Mouse (Mus musculus): ENCODE measurements around the gene Creld2.

Gene Creld2

DNA sequence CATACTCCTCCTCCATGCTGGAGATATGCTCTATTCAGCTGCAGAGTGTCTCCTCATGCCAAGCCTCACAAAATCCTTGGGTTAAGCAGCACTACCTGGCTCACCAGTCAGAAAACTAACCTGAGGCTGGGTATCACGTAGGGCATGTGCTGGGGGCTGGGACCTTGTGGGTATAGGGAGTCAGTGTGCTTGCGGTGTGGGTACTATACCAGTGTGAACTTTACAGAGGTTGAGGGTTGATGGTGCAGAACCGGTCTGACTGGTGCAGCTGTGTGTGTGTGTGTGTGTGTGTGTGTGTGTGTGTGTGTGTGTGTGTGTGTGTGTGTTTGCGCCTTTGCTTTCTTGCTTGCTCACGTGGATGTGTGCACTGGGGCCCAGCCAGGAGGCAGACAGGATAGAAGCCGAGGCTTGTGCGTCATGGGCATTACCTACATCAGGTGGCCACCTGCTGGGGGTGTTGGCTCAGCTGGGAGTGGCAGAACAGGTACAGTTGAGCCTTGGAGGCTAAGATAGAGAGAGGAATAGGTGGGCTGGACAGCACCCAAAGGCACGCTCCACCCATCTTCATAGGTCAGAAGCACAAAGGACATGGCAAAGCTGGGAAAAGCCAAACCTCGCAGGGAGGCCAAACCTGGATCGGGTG is 32.2 kb downstream of the Creld2 start:
- 85% methylated on average over 10 of the region's 10 CpGs for WGBS

GRCm38 (mm10) chr15:88853106-88853505 is 33.7 kb downstream of the Creld2 start:
- WGBS: 93% methylated on average over 9 of the region's 9 CpGs

- 52% methylated on average over 6 of the region's 6 CpGs for WGBS
These were observed 34.9 kb downstream of the Creld2 start for GRCm38 (mm10) chr15:88854119-88854968.

DNA sequence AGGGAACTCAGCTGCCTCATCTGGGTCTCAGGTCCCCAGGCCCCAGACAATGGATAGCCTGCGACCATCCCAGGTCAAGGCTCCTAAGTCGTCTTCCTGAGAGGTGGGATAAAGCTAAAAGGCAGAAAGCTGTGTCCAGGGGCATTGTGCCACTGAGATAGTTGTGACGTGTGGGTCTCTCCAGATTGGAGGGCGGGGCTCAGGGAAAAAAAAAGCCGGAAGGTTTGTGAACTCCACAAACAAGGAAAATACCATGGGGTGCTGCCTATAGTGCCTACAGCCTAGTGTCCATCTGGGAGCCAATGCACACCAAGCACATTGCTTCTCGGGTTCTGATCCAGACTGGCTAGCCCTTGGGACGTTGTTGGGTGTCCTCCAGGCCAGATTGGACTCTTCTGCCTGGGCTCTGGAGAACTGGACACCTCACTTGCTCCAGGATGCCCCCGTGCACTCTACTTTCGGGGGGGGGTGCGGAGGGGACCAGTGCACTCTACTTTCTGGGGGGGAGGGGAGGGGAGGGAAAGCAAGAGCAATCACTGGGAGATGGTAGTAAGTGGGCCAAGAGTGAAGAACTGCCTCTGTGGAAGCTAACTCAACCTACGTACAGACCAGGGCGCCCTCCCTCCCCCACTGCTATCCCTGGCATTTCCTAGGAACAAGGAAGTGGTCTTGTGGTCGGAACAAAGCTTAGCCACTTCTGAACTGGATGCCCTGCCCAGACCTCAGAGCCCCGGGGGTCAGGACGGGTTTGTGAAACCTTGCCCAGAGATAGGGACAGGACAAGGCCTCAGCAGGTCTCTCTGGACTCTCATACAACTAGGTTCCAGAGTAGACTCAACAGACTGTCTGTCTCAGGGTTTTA is 35.8 kb downstream of the Creld2 start:
- WGBS: 77% methylated on average over 15 of the region's 15 CpGs

DNA sequence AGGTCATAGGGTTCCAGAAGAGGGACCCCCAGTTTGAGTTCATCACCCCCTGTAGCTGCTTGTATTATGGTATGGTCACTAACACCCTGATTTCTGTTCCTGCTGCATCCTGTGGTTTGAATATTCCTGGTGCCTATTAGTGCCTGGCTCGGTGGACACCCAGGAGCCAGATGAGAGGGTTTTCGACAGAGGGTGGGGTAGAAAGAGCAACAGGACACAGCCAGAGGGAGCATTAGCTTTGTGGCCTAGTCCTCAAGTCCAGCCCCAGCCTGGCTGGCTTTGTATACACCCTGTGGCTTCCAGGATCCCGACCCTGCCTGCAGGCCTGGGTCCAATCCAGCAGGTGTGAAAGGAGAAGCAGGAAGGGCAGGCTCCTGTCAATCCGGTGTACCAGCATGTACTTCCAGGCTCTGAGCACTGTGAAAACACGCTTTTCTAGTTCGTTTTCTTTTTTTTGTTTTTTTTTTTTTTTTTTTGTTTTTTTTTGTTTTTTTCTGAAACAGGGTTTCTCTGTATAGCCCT is 36.5 kb downstream of the Creld2 start:
- 85% methylated on average over 6 of the region's 6 CpGs for WGBS

GRCm38 (mm10) chr15:88856613-88857012 is 37.2 kb downstream of the Creld2 start:
- 93% methylated on average over 5 of the region's 5 CpGs for WGBS

DNA sequence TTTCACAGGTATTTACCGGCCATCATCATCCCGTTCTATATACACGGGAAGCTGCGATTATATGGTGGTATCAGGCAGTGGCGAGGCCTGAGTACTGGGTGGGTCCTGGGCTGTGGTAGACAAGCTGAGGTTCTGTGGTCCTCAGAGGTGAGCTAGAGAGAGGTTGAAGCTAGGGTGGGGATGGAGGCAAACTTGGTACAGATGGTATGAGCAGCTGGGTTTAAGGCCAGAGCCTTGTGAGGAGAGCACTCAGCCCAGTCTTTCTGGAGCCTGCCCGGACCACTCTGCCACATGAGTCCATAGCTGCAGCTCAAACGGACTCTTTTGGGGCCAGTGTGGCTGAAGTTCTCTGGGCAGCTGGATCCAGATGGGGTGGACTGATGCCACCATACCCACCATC is 37.9 kb downstream of the Creld2 start:
- WGBS: 95% methylated on average over 7 of the region's 7 CpGs

- WGBS: 56% methylated on average over 3 of the region's 3 CpGs
These were observed 38.7 kb downstream of the Creld2 start for GRCm38 (mm10) chr15:88858141-88858541.

- 73% methylated on average over 2 of the region's 2 CpGs for WGBS
These were observed 39.3 kb downstream of the Creld2 start for GRCm38 (mm10) chr15:88858707-88859106.

GRCm38 (mm10) chr15:88859206-88859970 is 39.9 kb downstream of the Creld2 start:
- 86% methylated on average over 8 of the region's 8 CpGs for WGBS

DNA sequence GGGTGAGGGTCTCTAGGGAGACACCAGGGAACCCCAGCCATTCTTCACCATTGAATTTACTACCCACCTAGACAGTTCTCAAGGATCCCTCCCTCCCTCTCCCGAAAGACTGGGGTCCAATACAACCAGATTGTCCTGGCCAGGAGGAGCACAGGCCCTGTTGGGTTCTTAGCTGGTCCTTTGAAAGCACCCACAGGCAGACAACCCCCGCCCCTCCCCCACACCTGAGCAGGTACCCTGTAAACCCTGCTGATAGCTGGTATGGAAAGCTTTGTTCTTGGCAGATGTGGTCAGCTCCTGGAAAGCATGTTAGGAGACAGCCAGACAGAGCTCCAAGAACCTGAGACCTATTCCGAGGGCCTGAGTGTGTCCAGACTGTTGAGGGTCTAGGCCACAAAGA is 41.3 kb downstream of the Creld2 start:
- 100% methylated on average over 3 of the region's 3 CpGs for WGBS

GRCm38 (mm10) chr15:88861772-88862622 is 42.6 kb downstream of the Creld2 start, which contains the start of gene Pim3:
Gene Pim3, plus strand, starts transcription at chr15:88862186.
- WGBS: under 1% methylated on average over 104 of the region's 107 CpGs

DNA sequence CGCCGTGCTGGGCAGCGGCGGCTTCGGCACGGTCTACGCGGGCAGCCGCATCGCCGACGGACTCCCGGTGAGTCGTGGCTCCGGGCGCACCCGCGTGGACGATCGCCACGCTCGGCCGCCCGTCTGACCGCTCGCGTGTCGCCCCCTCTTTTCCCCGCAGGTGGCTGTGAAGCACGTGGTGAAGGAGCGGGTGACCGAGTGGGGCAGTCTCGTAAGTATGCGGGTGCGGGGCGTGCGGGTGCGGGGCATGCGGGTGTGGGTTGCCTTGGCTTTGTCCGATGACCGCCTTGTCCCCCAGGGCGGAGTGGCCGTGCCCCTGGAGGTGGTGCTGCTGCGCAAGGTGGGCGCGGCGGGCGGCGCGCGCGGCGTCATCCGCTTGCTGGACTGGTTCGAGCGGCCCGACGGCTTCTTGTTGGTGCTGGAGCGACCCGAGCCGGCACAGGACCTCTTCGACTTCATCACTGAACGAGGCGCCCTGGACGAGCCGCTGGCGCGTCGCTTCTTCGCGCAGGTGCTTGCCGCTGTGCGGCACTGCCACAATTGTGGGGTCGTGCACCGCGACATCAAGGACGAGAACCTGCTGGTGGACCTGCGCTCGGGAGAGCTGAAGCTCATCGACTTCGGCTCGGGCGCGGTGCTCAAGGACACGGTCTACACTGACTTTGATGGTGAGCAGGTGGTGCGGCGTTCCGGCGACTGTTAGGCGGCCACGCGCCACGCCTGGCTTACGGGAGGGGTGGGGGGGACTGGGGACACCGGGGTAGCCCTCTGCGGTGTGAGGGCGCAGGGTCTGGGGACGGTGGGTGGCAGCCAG is 43.6 kb downstream of the Creld2 start:
- WGBS: under 1% methylated on average over 98 of the region's 98 CpGs

DNA sequence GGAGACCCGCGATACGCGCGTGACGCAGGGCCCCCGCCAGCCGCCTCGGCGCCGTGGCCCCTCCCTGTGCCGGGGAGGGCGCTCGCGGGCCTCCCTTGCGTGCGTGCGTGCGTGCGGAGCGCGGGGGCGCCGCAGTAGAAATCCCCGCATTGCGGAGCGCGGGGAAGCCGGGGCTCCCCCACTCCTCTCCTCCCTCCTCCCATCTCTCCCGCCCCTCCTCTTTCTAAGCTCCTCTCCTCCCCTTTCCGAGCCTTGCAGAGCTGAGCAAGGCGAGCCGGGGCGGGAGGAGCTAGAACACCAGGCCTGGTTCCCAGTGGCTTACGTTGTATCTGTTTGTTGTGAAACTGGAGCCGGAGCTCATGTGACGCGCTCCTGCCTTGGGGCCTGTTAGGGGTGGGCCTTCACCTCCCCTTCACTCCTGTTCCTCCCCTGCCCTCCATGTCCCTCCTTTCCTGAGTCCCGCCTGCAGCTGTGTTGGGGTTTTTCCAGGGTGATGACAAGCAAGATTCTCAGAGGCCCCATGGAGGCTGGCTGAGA is 44.3 kb downstream of the Creld2 start:
- 0% methylated on average over 38 of the region's 39 CpGs for WGBS

GRCm38 (mm10) chr15:88864270-88865030 is 45.0 kb downstream of the Creld2 start:
- WGBS: 36% methylated on average over 22 of the region's 22 CpGs

DNA sequence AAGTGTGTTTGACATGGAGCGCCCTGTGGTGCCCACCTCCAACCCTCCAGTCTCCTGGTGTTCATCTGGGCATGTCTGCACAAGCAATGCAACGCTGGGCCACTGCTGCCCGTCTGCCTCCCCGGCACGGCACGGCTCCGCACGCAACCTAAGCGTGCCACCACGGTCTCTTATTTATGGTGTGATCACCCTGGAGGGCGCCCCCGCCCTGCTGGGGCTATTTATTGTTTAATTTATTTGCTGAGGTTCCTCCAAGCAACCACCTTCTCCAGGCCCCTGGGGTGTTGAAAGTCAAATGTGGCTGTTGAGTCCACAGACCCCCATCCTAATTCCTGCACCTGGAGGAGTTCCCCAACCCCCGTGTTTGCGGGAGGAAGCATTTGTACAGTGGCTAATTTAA is 45.6 kb downstream of the Creld2 start:
- WGBS: 85% methylated on average over 14 of the region's 14 CpGs

DNA sequence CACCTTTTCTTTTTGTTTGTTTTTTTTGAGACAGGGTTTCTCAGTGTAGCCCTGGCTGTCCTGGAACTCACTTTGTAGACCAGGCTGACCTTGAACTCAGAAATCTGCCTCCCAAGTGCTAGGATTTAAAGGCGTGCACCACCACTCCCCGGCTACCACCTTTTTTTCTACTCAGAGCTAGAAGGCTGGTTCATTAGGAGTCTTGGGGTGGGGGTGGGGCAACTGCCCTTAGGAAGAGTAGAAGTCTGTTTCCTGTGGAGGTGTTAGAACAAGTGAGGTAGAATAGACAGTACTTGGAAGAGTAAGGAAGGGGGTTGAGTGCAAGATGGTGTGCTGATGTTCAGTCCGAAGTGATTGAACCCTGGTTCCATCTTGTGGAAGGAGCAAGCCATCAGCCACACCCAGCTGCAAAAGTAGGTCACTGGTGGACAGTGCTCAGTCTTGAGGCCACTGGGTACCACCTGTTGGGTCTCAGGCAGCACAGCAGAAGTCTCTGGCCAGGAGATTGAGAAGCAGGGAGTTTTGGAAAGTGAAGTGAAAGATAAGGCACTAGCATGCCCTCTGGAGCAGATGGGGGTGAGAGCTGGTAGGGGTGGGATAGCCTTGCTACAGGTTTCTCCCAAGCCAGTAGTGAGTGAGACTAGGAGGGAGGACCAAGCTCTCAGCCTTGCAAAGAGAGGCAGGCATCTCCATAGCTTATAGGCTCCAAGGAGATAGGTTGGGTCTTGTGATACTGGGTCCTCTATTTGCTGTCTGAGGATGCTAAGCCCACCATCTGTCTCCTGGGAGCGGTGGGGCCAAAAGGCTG is 46.6 kb downstream of the Creld2 start:
- 79% methylated on average over 4 of the region's 4 CpGs for WGBS
